Mouse (Mus musculus) CH12.LX (cell line): ENCODE measurements at regions not wholly inside any gene's neighbourhood (a gene's known extent, or its start where the extent isn't known, plus 50 kb on each side); places are given as distances from the start of the nearest gene placed in this dataset.

Experiments used
- DNase-seq: peaks from one replicate; pipeline ENCODE4 v3.0.0-alpha.2; 2013; ENCODE audit errors: extremely low read depth
- H3K27ac ChIP-seq: 2 replicates; pipeline ENCODE4 v1.5.1; 2012; ENCODE audit warnings: low read depth, mild to moderate bottlenecking, control low read depth, moderate library complexity; ENCODE audit not compliant: insufficient read depth
- H3K27me3 ChIP-seq: replicated peaks from 2 replicates; pipeline ENCODE3; 2012; ENCODE audit warnings: inconsistent platforms
- H3K36me3 ChIP-seq, 2 experiments: replicated peaks in 1 of 2; 2 replicates each; pipeline versions ENCODE3 to v1.6.1; 2012; ENCODE audit warnings: inconsistent platforms in 1 of 2, low read length in 1 of 2, mild to moderate bottlenecking in 1 of 2, mixed read lengths in 1 of 2, moderate library complexity in 1 of 2; ENCODE audit not compliant: control insufficient read depth in 1 of 2, insufficient read depth in 1 of 2
- H3K4me1 ChIP-seq, 2 experiments: 2 replicates each; pipeline ENCODE4 v1.6.1; 2012; ENCODE audit warnings: inconsistent platforms in 1 of 2, moderate library complexity in 1 of 2; ENCODE audit not compliant: insufficient read depth in 2 of 2, control insufficient read depth in 1 of 2
- H3K4me2 ChIP-seq: 2 replicates; pipeline ENCODE4 v1.6.1; 2012; ENCODE audit warnings: low read depth, mild to moderate bottlenecking, control low read depth; ENCODE audit not compliant: poor library complexity, insufficient read depth, severe bottlenecking
- H3K4me3 ChIP-seq, 3 experiments: fragments of 150-350 bp in 1 of 3; sonication (generic) in 1 of 3; replicated peaks in 1 of 3; 2 replicates each; pipeline versions ENCODE3 to v1.5.1; 2011 to 2012; ENCODE audit warnings: low read depth in 2 of 3, low read length in 2 of 3, mild to moderate bottlenecking in 2 of 3, moderate library complexity in 2 of 3, control low read depth in 1 of 3, improper control_type of control experiment in 1 of 3, inconsistent platforms in 1 of 3, mixed read lengths in 1 of 3; ENCODE audit not compliant: poor library complexity in 1 of 3
- H3K79me2 ChIP-seq: replicated peaks from 2 replicates; pipeline ENCODE4 v1.6.1; 2012; ENCODE audit warnings: mild to moderate bottlenecking, moderate library complexity; ENCODE audit not compliant: control insufficient read depth, poor library complexity, insufficient read depth, severe bottlenecking; ENCODE audit errors: extremely low read depth
- H3K9ac ChIP-seq: 2 replicates; pipeline ENCODE4 v1.6.1; 2012; ENCODE audit warnings: low read depth, mild to moderate bottlenecking, control low read depth, moderate library complexity; ENCODE audit not compliant: insufficient read depth
- H3K9me3 ChIP-seq: replicated peaks from 2 replicates; pipeline ENCODE3; 2012; ENCODE audit warnings: low read length, inconsistent platforms, mixed read lengths
- BHLHE40 ChIP-seq: IDR thresholded peaks from 2 replicates; pipeline ENCODE4 v1.6.1; 2011; ENCODE audit warnings: mild to moderate bottlenecking, low read depth, low read length, improper control_type of control experiment
- CHD1 ChIP-seq: IDR thresholded peaks from 2 replicates; pipeline ENCODE4 v1.6.1; 2012; ENCODE audit warnings: low read depth, low read length, improper control_type of control experiment, inconsistent platforms
- CHD2 ChIP-seq: IDR thresholded peaks from 2 replicates; pipeline ENCODE4 v1.6.1; 2011; ENCODE audit warnings: low read length, improper control_type of control experiment
- CTCF ChIP-seq, 2 experiments: IDR thresholded peaks in 1 of 2; conservative IDR thresholded peaks in 1 of 2; 2 replicates each; pipeline ENCODE4 v1.5.1; 2011 to 2012; ENCODE audit warnings: low read depth in 2 of 2, low read length in 2 of 2, improper control_type of control experiment in 1 of 2, inconsistent platforms in 1 of 2, mild to moderate bottlenecking in 1 of 2, moderate library complexity in 1 of 2
- E2F4 ChIP-seq: IDR thresholded peaks from 2 replicates; pipeline ENCODE4 v1.6.1; 2011; ENCODE audit warnings: low read depth, low read length, improper control_type of control experiment; ENCODE audit not compliant: insufficient replicate concordance
- ELF1 ChIP-seq: IDR thresholded peaks from 2 replicates; pipeline ENCODE4 v1.6.1; 2014; ENCODE audit warnings: low read depth, mild to moderate bottlenecking, inconsistent platforms, low read length, improper control_type of control experiment
- ETS1 ChIP-seq: conservative IDR thresholded peaks from 2 replicates; pipeline ENCODE4 v1.6.1; 2012; ENCODE audit warnings: low read depth, mild to moderate bottlenecking, inconsistent platforms, low read length, improper control_type of control experiment, moderate library complexity
- HCFC1 ChIP-seq: IDR thresholded peaks from 2 replicates; pipeline ENCODE4 v1.6.1; 2012; ENCODE audit warnings: low read depth, mild to moderate bottlenecking, inconsistent platforms, low read length, improper control_type of control experiment
- IRF4 ChIP-seq: IDR thresholded peaks from 2 replicates; pipeline ENCODE4 v1.6.1; 2014; ENCODE audit warnings: low read depth, mild to moderate bottlenecking, inconsistent platforms, low read length, improper control_type of control experiment
- JUN ChIP-seq: IDR thresholded peaks from 2 replicates; pipeline ENCODE4 v1.6.1; 2011; ENCODE audit warnings: low read depth, mild to moderate bottlenecking, low read length, improper control_type of control experiment, moderate library complexity; ENCODE audit not compliant: insufficient read depth
- JUND ChIP-seq: conservative IDR thresholded peaks from 2 replicates; pipeline ENCODE4 v1.6.1; 2011; ENCODE audit warnings: low read depth, low read length, improper control_type of control experiment
- MAFK ChIP-seq: IDR thresholded peaks from 2 replicates; pipeline ENCODE4 v1.6.1; 2011; ENCODE audit warnings: low read length, improper control_type of control experiment; ENCODE audit not compliant: insufficient replicate concordance
- MAX ChIP-seq: IDR thresholded peaks from 2 replicates; pipeline ENCODE4 v1.6.1; 2011; ENCODE audit warnings: low read length, improper control_type of control experiment
- MAZ ChIP-seq: IDR thresholded peaks from 2 replicates; pipeline ENCODE4 v1.6.1; 2012; ENCODE audit warnings: low read depth, mild to moderate bottlenecking, inconsistent platforms, low read length, improper control_type of control experiment, moderate library complexity
- MEF2A ChIP-seq: IDR thresholded peaks from 2 replicates; pipeline ENCODE4 v1.6.1; 2014; ENCODE audit warnings: low read depth, mild to moderate bottlenecking, inconsistent platforms, low read length, improper control_type of control experiment, borderline replicate concordance
- MXI1 ChIP-seq: IDR thresholded peaks from 2 replicates; pipeline ENCODE4 v1.6.1; 2011; ENCODE audit warnings: mild to moderate bottlenecking, low read depth, low read length, improper control_type of control experiment
- MYC ChIP-seq: IDR thresholded peaks from 2 replicates; pipeline ENCODE4 v1.6.1; 2011; ENCODE audit warnings: low read depth, mild to moderate bottlenecking, improper control_type of control experiment, low read length
- NELFE ChIP-seq: IDR thresholded peaks from 2 replicates; pipeline ENCODE4 v1.6.1; 2011; ENCODE audit warnings: low read depth, low read length, improper control_type of control experiment
- NRF1 ChIP-seq: IDR thresholded peaks from 2 replicates; pipeline ENCODE4 v1.6.1; 2014; ENCODE audit warnings: low read depth, mild to moderate bottlenecking, inconsistent platforms, low read length, improper control_type of control experiment, moderate library complexity
- PAX5 ChIP-seq: IDR thresholded peaks from 2 replicates; pipeline ENCODE4 v1.6.1; 2012; ENCODE audit warnings: low read length, inconsistent platforms, mixed read lengths
- POLR2A ChIP-seq: IDR thresholded peaks from 2 replicates; pipeline ENCODE4 v1.6.1; 2011; ENCODE audit warnings: low read depth, mild to moderate bottlenecking, improper control_type of control experiment, low read length
- POLR2AphosphoS2 ChIP-seq: IDR thresholded peaks from 2 replicates; pipeline ENCODE4 v1.6.1; 2011; ENCODE audit warnings: low read depth, low read length, improper control_type of control experiment
- RAD21 ChIP-seq: IDR thresholded peaks from 2 replicates; pipeline ENCODE4 v1.6.1; 2011; ENCODE audit warnings: low read depth, mild to moderate bottlenecking, low read length, improper control_type of control experiment, moderate library complexity
- RCOR1 ChIP-seq: conservative IDR thresholded peaks from 2 replicates; pipeline ENCODE4 v1.6.1; 2012; ENCODE audit warnings: low read depth, mild to moderate bottlenecking, inconsistent platforms, low read length, improper control_type of control experiment
- SIN3A ChIP-seq: IDR thresholded peaks from 2 replicates; pipeline ENCODE4 v1.6.1; 2012; ENCODE audit warnings: low read length, improper control_type of control experiment, inconsistent platforms
- SMC3 ChIP-seq: IDR thresholded peaks from 2 replicates; pipeline ENCODE4 v1.6.1; 2011; ENCODE audit warnings: low read depth, low read length, improper control_type of control experiment
- TBP ChIP-seq: conservative IDR thresholded peaks from 2 replicates; pipeline ENCODE4 v1.6.1; 2011; ENCODE audit warnings: low read depth, low read length, improper control_type of control experiment
- UBTF ChIP-seq: IDR thresholded peaks from 2 replicates; pipeline ENCODE4 v1.6.1; 2012; ENCODE audit warnings: low read depth, mild to moderate bottlenecking, inconsistent platforms, low read length, improper control_type of control experiment, moderate library complexity
- USF1 ChIP-seq: IDR thresholded peaks from 2 replicates; pipeline ENCODE4 v1.6.1; 2014; ENCODE audit warnings: low read depth, mild to moderate bottlenecking, inconsistent platforms, low read length, improper control_type of control experiment
- USF2 ChIP-seq: conservative IDR thresholded peaks from 2 replicates; pipeline ENCODE4 v1.6.1; 2011; ENCODE audit warnings: low read depth, low read length, improper control_type of control experiment
- ZC3H11A ChIP-seq: IDR thresholded peaks from 2 replicates; pipeline ENCODE4 v1.6.1; 2012; ENCODE audit warnings: low read depth, mild to moderate bottlenecking, inconsistent platforms, low read length, improper control_type of control experiment
- ZMIZ1 ChIP-seq: IDR thresholded peaks from 2 replicates; pipeline ENCODE4 v1.6.1; 2012; ENCODE audit warnings: low read depth, mild to moderate bottlenecking, inconsistent platforms, low read length, improper control_type of control experiment
- ZNF384 ChIP-seq: IDR thresholded peaks from 2 replicates; pipeline ENCODE4 v1.6.1; 2012; ENCODE audit warnings: low read depth, low read length, improper control_type of control experiment, inconsistent platforms
- dilution Hi-C: fragments of 300-500 bp; cut with MboI; formaldehyde crosslinking; loops from 2 replicates; pipeline ENCODE4 v1.14.3; 2020; ENCODE audit warnings: low sequenced_read_pairs; ENCODE audit not compliant: extremely low pct_unique_long_range_greater_than_20kb, extremely low pct_ligation_motif_present
- in situ Hi-C: fragments of 300-500 bp; cut with MboI; formaldehyde crosslinking; loops from 3 replicates; pipeline ENCODE4 v1.14.3; 2019; ENCODE audit warnings: low sequenced_read_pairs, low pct_ligation_motif_present, low pct_unique_long_range_greater_than_20kb, mixed read lengths

DNA sequence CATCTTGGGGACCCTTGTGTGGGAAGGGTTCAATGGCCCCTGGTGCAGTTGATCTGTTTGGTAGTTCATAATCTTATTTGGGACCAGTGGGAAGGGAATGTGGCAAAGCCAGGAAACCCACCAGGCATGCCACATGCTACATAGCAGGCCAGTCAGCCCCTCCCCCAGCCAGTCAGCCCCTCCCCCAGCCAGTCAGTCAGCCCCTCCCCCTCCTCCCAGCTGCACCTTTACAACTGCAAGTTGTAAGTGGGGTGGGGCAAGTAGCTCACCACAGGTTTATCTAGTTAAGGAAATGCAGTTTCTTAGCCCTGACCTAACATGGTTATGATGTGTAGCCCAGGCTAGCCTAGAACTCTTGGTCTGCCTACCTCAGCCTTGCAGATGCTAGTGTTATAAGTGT is 171.9 kb downstream of the Cog6 start:
- no peak overlapping the region for H3K4me2 ChIP-seq
- TF ChIP-seq ELF1, result no peak
- TF ChIP-seq BHLHE40, result no peak
- TF ChIP-seq JUN, result no peak
- TF ChIP-seq RCOR1, result no peak
- TF ChIP-seq NRF1, result no peak
- no peak for TF ChIP-seq PAX5
- H3K79me2 ChIP-seq, result no peaks in the 10 kb centered on the region
- H3K4me1 ChIP-seq, result peaks cover 2 to 5% of the 10 kb centered on the region in 2 experiments; a peak in 3 of 4 replicates
- no peak for DNase-seq
- H3K27me3 ChIP-seq, result no peaks in the 10 kb centered on the region
- dilution Hi-C loops, result no loop called here
- H3K27ac ChIP-seq, result no peak overlapping the region
- no peak overlapping the region for H3K9ac ChIP-seq
- H3K9me3 ChIP-seq, result no peaks in the 10 kb centered on the region
- no peak overlapping the region for H3K4me3 ChIP-seq
- no peaks in the 10 kb centered on the region for H3K36me3 ChIP-seq
- in situ Hi-C loops, result no loop called here

GRCm38 (mm10) chr3:52843998-52844397 is 173.0 kb downstream of the Cog6 start:
- in situ Hi-C loops, result no loop called here
- Histone ChIP-seq H3K9ac (no peak overlapping the region), H3K27ac (no peak overlapping the region), H3K27me3 (no peaks in the 10 kb centered on the region), H3K4me1 (peaks cover 2 to 5% of the 10 kb centered on the region in 2 experiments; a peak in 3 of 4 replicates), H3K4me2 (peak overlapping the region; percentile 3; the same call in 1 of the 2 replicates), H3K4me3 (no peak overlapping the region), H3K9me3 (no peaks in the 10 kb centered on the region), H3K79me2 (no peaks in the 10 kb centered on the region), H3K36me3 (no peaks in the 10 kb centered on the region)
- peak; percentile 85 for DNase-seq
- dilution Hi-C loops, result no loop called here
- peak; percentile 82; the same call in 1 of the 2 replicates for TF ChIP-seq NELFE
- 0 out of 2 replicates have a peak, but pooled peaks have one; percentile 10 for TF ChIP-seq ZNF384
- TF ChIP-seq MAX, result no peak
- TF ChIP-seq PAX5, result no peak
- TF ChIP-seq ETS1, result no peak
- 0 out of 2 replicates have a peak, but pooled peaks have one; percentile 8 for TF ChIP-seq MAFK
- 0 out of 2 replicates have a peak, but pooled peaks have one; percentile 71 for TF ChIP-seq MAZ
- no peak for TF ChIP-seq MYC
- no peak for TF ChIP-seq BHLHE40
- 0 out of 2 replicates have a peak, but pooled peaks have one; percentile 23 for TF ChIP-seq MEF2A
- no peak for TF ChIP-seq USF2
- TF ChIP-seq RCOR1, result no peak
- TF ChIP-seq CTCF (conservative IDR thresholded peaks at IDR 0.05 in 1 of 2, IDR thresholded peaks at IDR 0.05 in 1 of 2; ENCODE audit: low read depth in 2 of 2, low read length in 2 of 2), result peak; percentile 67 to 100
- TF ChIP-seq USF1, result no peak
- no peak; the same call in 1 of the 2 replicates for TF ChIP-seq CHD2
- no peak for TF ChIP-seq SIN3A
- no peak for TF ChIP-seq CHD1
- 0 out of 2 replicates have a peak, but pooled peaks have one; percentile 4 for TF ChIP-seq ZC3H11A
- TF ChIP-seq TBP, result no peak
- no peak for TF ChIP-seq POLR2A
- no peak for TF ChIP-seq POLR2AphosphoS2
- no peak for TF ChIP-seq E2F4
- no peak for TF ChIP-seq JUN
- no peak for TF ChIP-seq ZMIZ1
- TF ChIP-seq SMC3, result peak; percentile 87
- no peak for TF ChIP-seq JUND
- no peak; the same call in 1 of the 2 replicates for TF ChIP-seq MXI1
- TF ChIP-seq RAD21, result peak; percentile 77
- TF ChIP-seq HCFC1, result peak; percentile 44
- peak; percentile 52; the same call in 1 of the 2 replicates for TF ChIP-seq IRF4
- peak; percentile 66 for TF ChIP-seq ELF1
- TF ChIP-seq UBTF, result no peak
